Mouse (Mus musculus): ENCODE data around the gene Picalm. TPM values are rescaled to one million over a fixed set of nuclear protein-coding genes. Genes with fewer than 3 reads are reported as not detected.
A peak's percentile ranks its signal among the peaks of the same experiment; 100 is the strongest.

Picalm gene
- total RNA-seq, 1 experiment: 125 TPM

GRCm38 (mm10) chr7:90116100-90116499 lies 13.9 kb upstream of the Picalm start:
- DNase-seq (ENCODE audit: low read depth, low spot score): no peak
- in situ Hi-C loops (cut with MboI; ENCODE audit: low sequenced_read_pairs in 2 of 2, unreplicated experiment in 2 of 2): no loop called here
- no peak overlapping the region for H3K27ac ChIP-seq (ENCODE audit: insufficient read depth, low read depth, low read length, poor library complexity, severe bottlenecking)
- H3K4me3 ChIP-seq (ENCODE audit: insufficient read depth in 1 of 2, low read depth in 1 of 2, low read length in 2 of 2, poor library complexity in 1 of 2, severe bottlenecking in 1 of 2): no peak overlapping the region
- H3K9ac ChIP-seq (ENCODE audit: insufficient read depth, low read depth, low read length, poor library complexity, severe bottlenecking): no peak overlapping the region
- no peaks in the 10 kb centered on the region for H3K9me3 ChIP-seq (ENCODE audit: control insufficient read depth, insufficient read depth, low read depth, low read length)
- H3K36me3 ChIP-seq (ENCODE audit: control insufficient read depth, insufficient read depth, low read length, poor library complexity, severe bottlenecking): no peaks in the 10 kb centered on the region
- peaks cover 1 to 2% of the 10 kb centered on the region in 2 experiments; a peak in 1 of 4 replicates for H3K4me1 ChIP-seq (ENCODE audit: control insufficient read depth in 2 of 2, insufficient read depth in 2 of 2, low read length in 2 of 2, poor library complexity in 1 of 2)
- TF ChIP-seq MAFK (IDR thresholded peaks at IDR 0.05; ENCODE audit: insufficient read depth, low read depth, low read length): no peak
- TF ChIP-seq ZNF384 (IDR thresholded peaks at IDR 0.05; ENCODE audit: low read depth, low read length): peak; percentile 60; the same call in 1 of the 2 replicates
- TF ChIP-seq HCFC1 (IDR thresholded peaks at IDR 0.05; ENCODE audit: borderline replicate concordance, insufficient read depth, low read length): no peak
- no peak for TF ChIP-seq CHD2 (IDR thresholded peaks at IDR 0.05; ENCODE audit: low read depth, low read length)
- TF ChIP-seq ZC3H11A (IDR thresholded peaks at IDR 0.05; ENCODE audit: borderline replicate concordance, low read depth, low read length): no peak

- Histone ChIP-seq H3K9ac (ENCODE audit: insufficient read depth, low read depth, low read length, poor library complexity, severe bottlenecking) (no peak overlapping the region), H3K9me3 (ENCODE audit: control insufficient read depth, insufficient read depth, low read depth, low read length) (no peaks in the 10 kb centered on the region), H3K4me1 (ENCODE audit: control insufficient read depth in 2 of 2, insufficient read depth in 2 of 2, low read length in 2 of 2, poor library complexity in 1 of 2) (peaks cover 1 to 2% of the 10 kb centered on the region in 2 experiments; a peak in 1 of 4 replicates), H3K4me3 (ENCODE audit: insufficient read depth in 1 of 2, low read depth in 1 of 2, low read length in 2 of 2, poor library complexity in 1 of 2, severe bottlenecking in 1 of 2) (no peak overlapping the region), H3K27ac (ENCODE audit: insufficient read depth, low read depth, low read length, poor library complexity, severe bottlenecking) (no peak overlapping the region), H3K36me3 (ENCODE audit: control insufficient read depth, insufficient read depth, low read length, poor library complexity, severe bottlenecking) (no peaks in the 10 kb centered on the region)
- TF ChIP-seq MAFK (IDR thresholded peaks at IDR 0.05; ENCODE audit: insufficient read depth, low read depth, low read length) (no peak), HCFC1 (IDR thresholded peaks at IDR 0.05; ENCODE audit: borderline replicate concordance, insufficient read depth, low read length) (no peak), ZC3H11A (IDR thresholded peaks at IDR 0.05; ENCODE audit: borderline replicate concordance, low read depth, low read length) (no peak), CHD2 (IDR thresholded peaks at IDR 0.05; ENCODE audit: low read depth, low read length) (no peak), ZNF384 (IDR thresholded peaks at IDR 0.05; ENCODE audit: low read depth, low read length) (no peak)
- no peak for DNase-seq (ENCODE audit: low read depth, low spot score)
- in situ Hi-C loops (cut with MboI; ENCODE audit: low sequenced_read_pairs in 2 of 2, unreplicated experiment in 2 of 2): no loop called here
Measured at GRCm38 (mm10) chr7:90120106-90120505, 9.9 kb upstream of the Picalm start.

GRCm38 (mm10) chr7:90124991-90125390 lies 5.0 kb upstream of the Picalm start:
- H3K36me3 ChIP-seq (ENCODE audit: control insufficient read depth, insufficient read depth, low read length, poor library complexity, severe bottlenecking): no peaks in the 10 kb centered on the region
- no peak overlapping the region for H3K9ac ChIP-seq (ENCODE audit: insufficient read depth, low read depth, low read length, poor library complexity, severe bottlenecking)
- peaks cover 0 to 4% of the 10 kb centered on the region in 2 experiments; a peak in 1 of 4 replicates for H3K4me1 ChIP-seq (ENCODE audit: control insufficient read depth in 2 of 2, insufficient read depth in 2 of 2, low read length in 2 of 2, poor library complexity in 1 of 2)
- no peak for TF ChIP-seq HCFC1 (IDR thresholded peaks at IDR 0.05; ENCODE audit: borderline replicate concordance, insufficient read depth, low read length)
- H3K9me3 ChIP-seq (ENCODE audit: control insufficient read depth, insufficient read depth, low read depth, low read length): no peaks in the 10 kb centered on the region
- no peak for DNase-seq (ENCODE audit: low read depth, low spot score)
- in situ Hi-C loops (cut with MboI; ENCODE audit: low sequenced_read_pairs in 2 of 2, unreplicated experiment in 2 of 2): no loop called here
- no peak overlapping the region for H3K4me3 ChIP-seq (ENCODE audit: insufficient read depth in 1 of 2, low read depth in 1 of 2, low read length in 2 of 2, poor library complexity in 1 of 2, severe bottlenecking in 1 of 2)
- no peak overlapping the region for H3K27ac ChIP-seq (ENCODE audit: insufficient read depth, low read depth, low read length, poor library complexity, severe bottlenecking)

- Histone ChIP-seq H3K27ac (ENCODE audit: insufficient read depth, low read depth, low read length, poor library complexity, severe bottlenecking) (no peak overlapping the region; the same call in 1 of the 2 replicates), H3K4me3 (ENCODE audit: insufficient read depth in 1 of 2, low read depth in 1 of 2, low read length in 2 of 2, poor library complexity in 1 of 2, severe bottlenecking in 1 of 2) (peak overlapping the region; percentile 95 to 97; a peak in 3 of 4 replicates), H3K9ac (ENCODE audit: insufficient read depth, low read depth, low read length, poor library complexity, severe bottlenecking) (no peak overlapping the region), H3K9me3 (ENCODE audit: control insufficient read depth, insufficient read depth, low read depth, low read length) (no peaks in the 10 kb centered on the region), H3K36me3 (ENCODE audit: control insufficient read depth, insufficient read depth, low read length, poor library complexity, severe bottlenecking) (no peaks in the 10 kb centered on the region), H3K4me1 (ENCODE audit: control insufficient read depth in 2 of 2, insufficient read depth in 2 of 2, low read length in 2 of 2, poor library complexity in 1 of 2) (peaks cover 0 to 4% of the 10 kb centered on the region in 2 experiments; a peak in 1 of 4 replicates)
- no peak for DNase-seq (ENCODE audit: low read depth, low spot score)
- in situ Hi-C loops (cut with MboI; ENCODE audit: low sequenced_read_pairs in 2 of 2, unreplicated experiment in 2 of 2): no loop called here
- no peak for TF ChIP-seq ZNF384 (IDR thresholded peaks at IDR 0.05; ENCODE audit: low read depth, low read length)
- TF ChIP-seq MAFK (IDR thresholded peaks at IDR 0.05; ENCODE audit: insufficient read depth, low read depth, low read length): 0 out of 2 replicates have a peak, but pooled peaks have one; percentile 2
Measured at GRCm38 (mm10) chr7:90128631-90129200, 1.3 kb upstream of the Picalm start.

GRCm38 (mm10) chr7:90129271-90129731 lies 712 bp upstream of the Picalm start:
- in situ Hi-C loops (cut with MboI; ENCODE audit: low sequenced_read_pairs in 2 of 2, unreplicated experiment in 2 of 2): no loop called here
- no peak for DNase-seq (ENCODE audit: low read depth, low spot score)
- no peaks in the 10 kb centered on the region for H3K9me3 ChIP-seq (ENCODE audit: control insufficient read depth, insufficient read depth, low read depth, low read length)

More at GRCm38 (mm10) chr7:90129271-90129731, 712 bp upstream of the Picalm start:
- Histone ChIP-seq H3K27ac (ENCODE audit: insufficient read depth, low read depth, low read length, poor library complexity, severe bottlenecking) (peak overlapping the region; percentile 92), H3K36me3 (ENCODE audit: control insufficient read depth, insufficient read depth, low read length, poor library complexity, severe bottlenecking) (no peaks in the 10 kb centered on the region), H3K4me1 (ENCODE audit: control insufficient read depth in 2 of 2, insufficient read depth in 2 of 2, low read length in 2 of 2, poor library complexity in 1 of 2) (peaks cover 0 to 4% of the 10 kb centered on the region in 2 experiments; a peak in 1 of 4 replicates), H3K9ac (ENCODE audit: insufficient read depth, low read depth, low read length, poor library complexity, severe bottlenecking) (peak overlapping the region; percentile 87), H3K4me3 (ENCODE audit: insufficient read depth in 1 of 2, low read depth in 1 of 2, low read length in 2 of 2, poor library complexity in 1 of 2, severe bottlenecking in 1 of 2) (peak overlapping the region; percentile 95 to 97)
- no peak for TF ChIP-seq CHD2 (IDR thresholded peaks at IDR 0.05; ENCODE audit: low read depth, low read length)
- peak; percentile 76; the same call in 1 of the 2 replicates for TF ChIP-seq ZNF384 (IDR thresholded peaks at IDR 0.05; ENCODE audit: low read depth, low read length)
